Mouse (Mus musculus) midbrain, embryonic 10.5 days (tissue): ENCODE results near the gene Fdx1. TPM values are rescaled to one million over a fixed set of nuclear protein-coding genes. Genes with fewer than 3 reads are reported as not detected.

Experiments used
- DNase-seq: peaks from one replicate; pipeline ENCODE4 v3.0.0-alpha.2; 2017; ENCODE audit warnings: low spot score
- H3K27ac ChIP-seq: fragments of 300-500 bp; sonication (generic); replicated peaks from 2 replicates; pipeline ENCODE4 v1.5.1; 2016; ENCODE audit warnings: mild to moderate bottlenecking
- H3K27me3 ChIP-seq: fragments of 300-500 bp; sonication (generic); 2 replicates; pipeline ENCODE4 v1.6.1; 2016; ENCODE audit warnings: low read depth, mild to moderate bottlenecking; ENCODE audit not compliant: poor library complexity, severe bottlenecking
- H3K36me3 ChIP-seq: fragments of 300-500 bp; sonication (generic); 2 replicates; pipeline ENCODE4 v1.6.1; 2016; ENCODE audit warnings: mild to moderate bottlenecking, moderate library complexity
- H3K4me1 ChIP-seq: fragments of 300-500 bp; sonication (generic); 2 replicates; pipeline ENCODE4 v1.6.1; 2016
- H3K4me3 ChIP-seq: fragments of 300-500 bp; sonication (generic); 2 replicates; pipeline ENCODE4 v1.5.1; 2016; ENCODE audit warnings: mild to moderate bottlenecking, moderate library complexity
- H3K9me3 ChIP-seq: fragments of 300-500 bp; sonication (generic); replicated peaks from 2 replicates; pipeline ENCODE4 v1.6.1; 2016; ENCODE audit warnings: mild to moderate bottlenecking
- WGBS: fragments of 180-500 bp; shearing (Covaris S2); methylation state at CpG from one replicate; pipeline ENCODE4 v1.1.7; 2016; 5-methylcytosine and 5-hydroxymethylcytosine counted together
- polyA plus RNA-seq: library from polyadenylated mRNA; unstranded; fragments of >200 nt; fragmentation: Nextera tagmentation; extraction: Ambion mirVana; gene quantifications from 2 replicates; pipeline ENCODE4 v1.2.1, GENCODE M21; 2016

The Fdx1 gene
- polyA plus RNA-seq, 1 experiment from 2014 or later: 46.8 TPM

DNA sequence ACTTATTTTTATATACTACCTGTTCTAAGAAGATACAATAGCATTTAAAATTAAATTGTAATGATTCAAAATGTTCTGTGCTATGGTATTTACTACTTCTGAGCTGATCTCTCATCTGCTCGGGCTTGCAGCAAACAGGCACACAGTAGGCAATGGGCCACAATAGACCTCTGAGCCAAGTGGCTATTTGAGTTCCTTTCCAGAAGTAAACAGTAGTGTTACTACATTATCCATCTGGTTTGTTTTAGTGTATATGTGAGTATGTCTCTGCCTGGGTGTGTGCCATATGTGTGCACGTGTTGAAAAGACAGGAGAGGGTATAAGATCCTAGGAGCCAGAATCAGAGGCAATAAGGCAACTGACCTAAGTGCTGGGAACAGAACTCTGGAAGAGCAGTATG, 6.9 kb downstream of the Fdx1 start:
- H3K9me3 ChIP-seq: no peaks in the 10 kb centered on the region
- WGBS: 95% methylated on average over 2 of the region's 2 CpGs
- peaks cover 5% of the 10 kb centered on the region; the same call in 1 of the 2 replicates for H3K4me1 ChIP-seq
- DNase-seq: no peak
- H3K27ac ChIP-seq: no peak overlapping the region
- H3K27me3 ChIP-seq: peaks cover 5% of the 10 kb centered on the region; the same call in 1 of the 2 replicates
- H3K36me3 ChIP-seq: peaks cover 20% of the 10 kb centered on the region
- H3K4me3 ChIP-seq: no peak overlapping the region

DNA sequence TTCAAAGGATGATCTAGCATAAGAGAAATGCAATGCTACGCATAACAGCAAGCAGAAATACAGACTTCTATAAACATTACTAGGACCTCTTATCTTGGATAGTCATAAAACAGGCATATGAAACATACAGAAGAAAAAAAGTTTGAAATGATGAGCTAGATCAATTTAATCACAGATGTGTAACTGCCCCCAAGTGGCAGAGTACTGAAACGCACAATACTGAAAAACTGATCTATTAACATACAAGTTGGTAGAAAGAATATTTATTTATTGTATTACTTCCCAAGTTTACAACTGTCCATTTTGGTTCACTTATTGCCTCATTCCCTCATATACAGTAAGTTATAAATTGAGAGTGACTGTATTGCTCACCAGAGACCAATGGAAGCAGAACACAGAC, 12.0 kb downstream of the Fdx1 start:
- H3K4me1 ChIP-seq: no peaks in the 10 kb centered on the region
- H3K9me3 ChIP-seq: no peaks in the 10 kb centered on the region
- no peak overlapping the region for H3K27ac ChIP-seq
- WGBS: 78% methylated on average over 2 of the region's 2 CpGs
- H3K27me3 ChIP-seq: no peaks in the 10 kb centered on the region
- no peak for DNase-seq
- peaks cover 29% of the 10 kb centered on the region for H3K36me3 ChIP-seq
- H3K4me3 ChIP-seq: no peak overlapping the region

DNA sequence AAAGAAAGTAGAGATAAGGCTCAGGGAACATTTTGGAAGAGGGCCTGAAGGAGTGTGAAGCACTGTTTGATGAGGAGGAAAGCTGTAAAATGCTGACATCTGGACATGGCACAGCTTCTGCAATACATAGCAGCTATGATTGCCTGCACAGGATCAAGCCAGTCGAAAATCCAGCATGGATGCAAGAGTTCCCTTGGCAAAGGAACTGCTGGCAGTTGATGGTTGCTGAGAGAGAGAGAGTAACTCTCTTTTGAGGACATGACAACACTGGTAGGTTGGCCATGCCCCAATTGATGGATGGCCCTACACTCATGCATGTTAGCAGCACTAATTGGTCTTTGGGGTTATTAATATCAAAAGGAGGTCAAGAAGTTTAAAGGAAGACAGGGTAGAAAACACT, 12.7 kb downstream of the Fdx1 start:
- DNase-seq: no peak
- Histone ChIP-seq H3K36me3 (peaks cover 26% of the 10 kb centered on the region), H3K9me3 (no peaks in the 10 kb centered on the region), H3K27me3 (no peaks in the 10 kb centered on the region), H3K27ac (no peak overlapping the region), H3K4me1 (no peaks in the 10 kb centered on the region), H3K4me3 (no peak overlapping the region)
- WGBS: 81% methylated on average over 1 of the region's 1 CpGs

DNA sequence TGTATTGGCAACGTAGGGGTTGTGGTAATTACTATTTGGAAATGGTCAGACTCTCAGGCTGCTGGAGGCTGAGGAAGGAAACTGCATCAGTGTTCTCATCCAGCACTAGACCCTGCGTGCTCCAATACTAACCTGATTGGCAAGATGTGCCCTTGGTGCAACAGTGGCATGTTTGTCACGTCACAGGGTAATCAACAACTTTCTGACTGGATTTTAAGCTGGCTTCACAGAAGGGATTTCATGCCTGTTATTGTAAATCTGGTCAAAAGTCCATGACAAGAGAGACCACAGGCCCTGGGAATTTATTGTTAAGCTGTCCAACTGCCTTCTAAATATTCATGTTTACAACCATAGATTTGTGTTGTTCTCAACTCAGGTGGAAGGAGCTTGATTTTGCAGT, 13.1 kb downstream of the Fdx1 start:
- WGBS: 86% methylated on average over 3 of the region's 3 CpGs
- Histone ChIP-seq H3K4me3 (no peak overlapping the region), H3K27me3 (no peaks in the 10 kb centered on the region), H3K4me1 (no peaks in the 10 kb centered on the region), H3K9me3 (no peaks in the 10 kb centered on the region), H3K36me3 (peaks cover 26% of the 10 kb centered on the region), H3K27ac (no peak overlapping the region)
- no peak for DNase-seq

DNA sequence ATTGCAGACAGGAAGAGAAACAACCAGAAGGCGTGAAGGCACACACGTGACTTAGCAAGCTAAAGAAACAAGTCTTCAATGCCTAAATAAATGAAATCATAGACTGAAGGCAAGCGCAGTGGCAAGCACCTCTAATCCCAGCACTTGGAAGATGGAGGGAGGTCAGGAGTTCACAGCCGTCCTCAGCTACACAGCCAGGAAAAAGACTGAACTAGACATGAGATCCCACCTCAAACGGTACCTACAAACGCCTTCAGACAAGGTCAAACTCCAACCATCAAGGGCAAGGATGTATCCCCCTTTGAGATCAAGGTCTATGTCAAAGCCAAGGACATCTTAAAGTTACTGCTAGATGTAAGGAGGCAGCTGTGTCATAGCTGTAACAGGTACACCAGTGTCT, 19.4 kb downstream of the Fdx1 start:
- H3K27ac ChIP-seq: no peak overlapping the region
- no peak overlapping the region for H3K4me3 ChIP-seq
- H3K27me3 ChIP-seq: no peaks in the 10 kb centered on the region
- no peaks in the 10 kb centered on the region for H3K9me3 ChIP-seq
- H3K4me1 ChIP-seq: no peaks in the 10 kb centered on the region
- WGBS: 91% methylated on average over 6 of the region's 6 CpGs
- peaks cover 25% of the 10 kb centered on the region for H3K36me3 ChIP-seq
- DNase-seq: no peak

DNA sequence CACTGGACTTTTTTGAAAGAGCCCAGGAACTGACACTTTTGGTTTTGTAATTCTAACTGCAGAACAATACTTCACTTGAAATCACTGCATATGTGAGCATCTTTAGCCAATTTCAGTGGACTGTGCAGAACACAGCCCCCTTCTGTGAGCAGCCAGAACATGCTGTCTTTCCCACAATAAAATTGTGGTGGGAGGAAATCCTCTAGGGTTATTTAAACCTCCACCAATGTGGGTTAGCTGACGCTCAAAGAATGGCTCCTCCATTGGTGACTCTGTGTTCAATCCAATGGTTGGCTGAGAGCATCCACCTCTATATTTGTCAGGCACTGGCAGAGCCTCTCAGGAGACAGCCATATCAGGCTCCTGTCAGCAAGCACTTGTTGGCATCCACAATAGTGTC, 28.7 kb downstream of the Fdx1 start:
- 76% methylated on average over 1 of the region's 1 CpGs for WGBS
- Histone ChIP-seq H3K4me3 (no peak overlapping the region), H3K4me1 (no peaks in the 10 kb centered on the region), H3K27ac (no peak overlapping the region), H3K36me3 (no peaks in the 10 kb centered on the region), H3K9me3 (no peaks in the 10 kb centered on the region), H3K27me3 (no peaks in the 10 kb centered on the region)
- DNase-seq: no peak

DNA sequence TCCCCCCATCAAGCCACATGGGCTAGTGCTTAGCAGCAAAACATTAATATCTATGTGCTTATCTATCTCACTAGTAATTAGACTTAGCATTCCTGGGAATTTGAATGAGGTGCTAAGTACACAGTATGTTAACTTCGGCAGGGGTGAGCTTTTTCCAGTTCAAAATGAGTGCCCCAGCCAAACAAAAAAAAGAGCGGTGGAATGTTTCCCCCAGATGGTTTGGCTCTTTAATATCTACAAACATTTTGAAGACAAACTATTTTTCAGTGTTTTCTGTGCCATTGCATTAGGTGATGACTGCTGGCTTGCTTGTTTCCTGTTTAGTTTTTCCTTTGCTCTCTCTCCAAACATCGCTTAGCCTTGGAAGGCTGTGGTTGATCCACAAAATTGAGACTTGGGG, 31.4 kb downstream of the Fdx1 start:
- Histone ChIP-seq H3K27me3 (no peaks in the 10 kb centered on the region), H3K9me3 (no peaks in the 10 kb centered on the region), H3K4me3 (no peak overlapping the region), H3K36me3 (no peaks in the 10 kb centered on the region), H3K27ac (no peak overlapping the region), H3K4me1 (peaks cover 9% of the 10 kb centered on the region)
- WGBS: 95% methylated on average over 3 of the region's 3 CpGs
- no peak for DNase-seq

DNA sequence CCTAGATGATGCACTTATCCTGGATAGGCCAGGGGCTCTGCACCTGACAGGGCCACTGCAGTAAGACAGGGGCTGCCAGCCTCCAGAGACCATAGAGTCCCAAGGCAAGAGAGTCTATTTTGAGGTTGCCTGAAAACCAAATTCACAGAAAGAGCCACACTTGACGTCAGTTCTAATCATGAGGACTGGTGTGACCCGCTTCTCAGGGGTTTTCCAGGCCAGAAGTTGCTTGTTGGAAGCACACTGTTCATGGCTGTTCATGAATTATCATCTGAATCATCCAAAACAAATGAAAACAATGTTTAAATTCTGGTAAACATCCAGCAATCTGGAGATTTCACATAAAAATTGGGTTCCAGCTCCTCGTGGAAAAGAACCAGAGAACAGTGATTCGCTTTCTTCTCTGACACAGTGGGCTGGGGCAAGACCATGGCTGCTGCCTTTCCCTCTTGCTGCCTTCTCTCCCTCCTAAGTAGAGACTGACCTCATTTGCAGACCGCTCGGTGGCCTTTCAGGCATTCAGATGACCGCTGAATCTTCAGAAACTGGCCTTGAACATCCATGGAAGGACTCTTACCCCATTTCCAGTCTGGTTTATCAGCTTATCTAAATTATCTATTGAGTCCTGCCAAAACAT, 32.2 kb downstream of the Fdx1 start:
- no peaks in the 10 kb centered on the region for H3K27me3 ChIP-seq
- H3K4me1 ChIP-seq: peaks cover 9% of the 10 kb centered on the region
- no peaks in the 10 kb centered on the region for H3K36me3 ChIP-seq
- H3K4me3 ChIP-seq: no peak overlapping the region
- DNase-seq: no peak
- no peak overlapping the region for H3K27ac ChIP-seq
- H3K9me3 ChIP-seq: no peaks in the 10 kb centered on the region
- WGBS: 89% methylated on average over 7 of the region's 7 CpGs

DNA sequence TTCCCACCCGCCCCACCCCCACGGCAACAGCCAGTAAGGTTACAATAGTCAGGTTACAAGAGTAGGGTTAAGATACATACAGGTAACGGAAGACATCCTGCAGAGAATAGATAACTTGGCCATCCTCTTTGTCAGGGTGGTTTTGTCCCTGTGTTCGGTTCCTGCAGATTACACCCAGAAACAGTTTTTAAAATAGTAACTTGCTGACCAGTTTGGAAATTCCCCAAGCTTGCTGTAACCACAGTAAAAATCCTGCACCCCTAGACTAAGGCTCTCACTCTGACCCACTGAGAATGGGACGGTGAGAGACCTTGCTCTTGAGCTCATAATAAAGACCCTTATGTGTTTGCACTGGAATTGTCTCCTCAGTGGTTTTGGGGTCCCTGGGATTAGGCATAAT, 33.4 kb downstream of the Fdx1 start:
- WGBS: 82% methylated on average over 5 of the region's 5 CpGs
- H3K27me3 ChIP-seq: no peaks in the 10 kb centered on the region

DNA sequence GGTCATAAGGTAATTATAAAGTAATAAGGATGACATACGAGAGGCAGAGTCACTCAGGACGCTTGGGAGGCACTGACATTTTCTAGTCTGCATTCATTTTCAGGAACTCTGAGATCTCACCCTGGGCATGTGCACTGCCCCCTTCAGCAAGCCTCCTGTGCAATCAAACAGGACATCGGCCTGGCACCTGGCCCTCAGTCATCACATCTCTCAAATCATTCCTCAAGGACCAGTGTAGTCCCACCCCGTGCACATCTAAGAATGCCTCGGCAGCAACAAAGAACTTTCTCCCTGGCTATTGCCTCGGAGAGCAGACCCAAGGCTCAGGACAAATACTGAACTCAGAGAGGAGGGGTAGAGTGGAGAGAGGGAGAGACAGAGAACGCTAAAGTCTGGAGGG, 34.7 kb downstream of the Fdx1 start:
- no peak for DNase-seq
- Histone ChIP-seq H3K27ac (no peak overlapping the region), H3K9me3 (no peaks in the 10 kb centered on the region), H3K36me3 (no peaks in the 10 kb centered on the region), H3K4me1 (peaks cover 9% of the 10 kb centered on the region), H3K4me3 (no peak overlapping the region), H3K27me3 (no peaks in the 10 kb centered on the region)
- whole genome bisulfite sequencing: 73% methylated on average over 7 of the region's 7 CpGs

More for the DNA sequence above, 33.4 kb downstream of the Fdx1 start:
- no peak overlapping the region for H3K4me3 ChIP-seq
- no peaks in the 10 kb centered on the region for H3K36me3 ChIP-seq
- no peak overlapping the region for H3K27ac ChIP-seq
- peaks cover 9% of the 10 kb centered on the region for H3K4me1 ChIP-seq
- DNase-seq: no peak
- no peaks in the 10 kb centered on the region for H3K9me3 ChIP-seq

DNA sequence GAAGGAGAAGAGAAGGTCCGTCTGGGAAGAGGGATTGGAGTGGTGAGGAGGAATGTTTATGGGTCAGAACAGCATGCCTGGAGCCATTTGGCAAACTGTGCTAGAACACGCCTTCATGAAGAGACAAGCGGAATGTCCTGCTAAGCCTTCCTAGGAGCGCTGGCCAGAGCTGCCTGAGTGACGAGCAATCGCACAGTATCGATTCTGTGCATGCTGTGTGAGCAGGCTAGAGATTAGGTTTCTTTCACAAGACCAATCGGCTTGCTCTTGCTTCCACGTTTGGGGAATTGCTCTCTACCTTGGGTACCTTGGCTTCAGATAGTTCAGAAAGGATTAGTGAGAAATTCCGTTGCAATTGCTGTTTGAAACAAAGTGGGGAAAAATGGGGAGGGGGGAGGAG, 35.2 kb downstream of the Fdx1 start:
- WGBS: 55% methylated on average over 10 of the region's 10 CpGs
- DNase-seq: no peak
- Histone ChIP-seq H3K27me3 (no peaks in the 10 kb centered on the region), H3K9me3 (no peaks in the 10 kb centered on the region), H3K4me3 (no peak overlapping the region), H3K36me3 (no peaks in the 10 kb centered on the region), H3K4me1 (peaks cover 10% of the 10 kb centered on the region), H3K27ac (no peak overlapping the region)

DNA sequence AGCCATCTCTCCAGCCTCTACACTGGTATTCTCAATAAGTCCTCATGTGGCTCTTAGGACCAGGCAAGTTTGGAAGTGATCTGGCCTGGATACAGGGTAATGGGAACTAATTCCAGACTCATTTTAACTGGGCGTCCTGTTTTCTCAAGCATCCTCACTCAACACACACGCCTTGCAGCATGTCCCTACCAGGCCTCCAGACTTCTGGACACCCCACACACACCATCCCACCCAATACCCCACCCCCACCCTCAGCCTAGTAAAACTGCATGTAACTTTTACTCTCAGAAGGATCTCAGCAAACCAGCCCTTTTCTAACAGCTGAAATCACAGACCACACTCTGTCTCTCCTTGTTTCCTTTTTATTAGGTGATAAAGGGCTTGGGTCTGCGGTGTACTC, 35.7 kb downstream of the Fdx1 start:
- Histone ChIP-seq H3K4me1 (peaks cover 15% of the 10 kb centered on the region), H3K27me3 (no peaks in the 10 kb centered on the region), H3K9me3 (no peaks in the 10 kb centered on the region), H3K36me3 (no peaks in the 10 kb centered on the region), H3K4me3 (no peak overlapping the region), H3K27ac (no peak overlapping the region)
- DNase-seq: no peak
- WGBS: 83% methylated on average over 3 of the region's 3 CpGs

DNA sequence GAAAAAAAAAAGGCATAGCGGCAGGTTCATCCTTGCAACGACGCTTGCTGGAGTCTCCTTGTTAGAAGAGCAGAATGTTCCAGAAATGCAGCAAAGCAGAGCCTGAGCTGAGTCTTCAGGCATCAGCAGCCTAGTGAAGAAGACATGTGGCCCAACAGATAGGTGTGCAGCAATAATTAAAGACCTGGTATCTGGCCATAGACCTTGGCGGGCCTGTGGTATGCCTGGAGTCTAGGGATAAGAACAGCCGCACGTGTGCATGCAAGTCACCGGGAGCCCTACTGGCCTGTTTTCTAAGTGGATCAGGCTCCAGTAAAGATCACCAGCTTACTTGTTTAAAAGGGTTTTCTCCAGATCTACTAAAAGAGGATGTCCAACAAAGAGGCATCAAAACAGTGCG, 36.7 kb downstream of the Fdx1 start:
- Histone ChIP-seq H3K9me3 (no peaks in the 10 kb centered on the region), H3K27me3 (no peaks in the 10 kb centered on the region), H3K36me3 (no peaks in the 10 kb centered on the region), H3K4me1 (peaks cover 18% of the 10 kb centered on the region), H3K4me3 (no peak overlapping the region), H3K27ac (no peak overlapping the region)
- DNase-seq: no peak
- 94% methylated on average over 8 of the region's 8 CpGs for WGBS

DNA sequence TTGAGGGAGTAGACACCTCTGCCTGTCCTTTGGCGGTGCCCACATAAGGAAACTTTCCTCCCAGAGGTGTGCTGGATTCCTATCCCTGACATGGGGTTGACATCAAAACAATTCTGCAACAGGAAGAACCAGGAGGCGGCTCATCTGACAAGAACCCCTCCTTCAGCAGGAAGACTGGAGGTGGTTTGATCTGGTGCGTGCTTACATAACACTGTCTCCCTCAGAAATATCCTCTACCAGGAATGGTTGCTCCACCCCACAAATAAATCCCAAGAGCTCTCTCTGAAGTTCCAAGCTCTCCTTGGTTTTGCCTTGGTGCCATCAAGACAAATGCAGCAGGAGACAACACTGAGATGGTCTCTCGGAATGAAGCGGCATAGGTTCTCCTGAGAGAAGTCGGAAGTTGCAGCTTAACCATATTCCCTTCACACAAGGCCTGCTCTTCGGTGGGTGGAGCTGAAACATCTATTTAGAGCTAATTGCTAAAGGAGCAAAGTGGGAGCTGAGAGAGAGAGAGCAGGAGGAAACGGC, 38.7 kb downstream of the Fdx1 start:
- H3K9me3 ChIP-seq: no peaks in the 10 kb centered on the region
- no peak overlapping the region for H3K4me3 ChIP-seq
- H3K4me1 ChIP-seq: peaks cover 18% of the 10 kb centered on the region
- WGBS: 87% methylated on average over 8 of the region's 8 CpGs
- H3K27me3 ChIP-seq: no peaks in the 10 kb centered on the region
- DNase-seq: no peak
- H3K27ac ChIP-seq: no peak overlapping the region
- no peaks in the 10 kb centered on the region for H3K36me3 ChIP-seq
